In genomic region chr17:6748779-6749464, GRCm38 (mm10) we compare ENCODE assay signal across 11 mouse cellular contexts. TPM values are rescaled to one million over a fixed set of nuclear protein-coding genes. Genes with fewer than 3 reads are reported as not detected.
A peak's percentile ranks its signal among the peaks of the same experiment; 100 is the strongest.
DNase-seq lines count a peak whose midpoint lies in the region; ATAC-seq and TF ChIP-seq lines count a peak whose summit lies in the region.
"Had no signal": no experiment of that assay in that cellular context is flagged by ENCODE, and none has a peak within 500 bp of the region (broad histone marks: within the 10 kb centered on the region; RNA-seq: fewer than 3 reads in every experiment).

No protein-coding gene starts in this region.

- H3K9ac ChIP-seq in hindbrain, embryonic 11.5 days (ENCODE audit: low read depth, low read length): no peak overlapping the region
- H3K9ac ChIP-seq: limb, embryonic 12.5 days had no signal

- no peaks in the 10 kb centered on the region for H3K27me3 ChIP-seq in kidney, adult 2 months (replicated peaks; ENCODE audit: control insufficient read depth, insufficient read depth, low read length)
- no peaks in the 10 kb centered on the region for H3K27me3 ChIP-seq in hindbrain, embryonic 11.5 days (ENCODE audit: control insufficient read depth, insufficient read depth, low read length)
- H3K27me3 ChIP-seq: limb, embryonic 12.5 days had no signal

- peak overlapping the region; percentile 77 for H3K27ac ChIP-seq in kidney, adult 2 months (ENCODE audit: insufficient read depth, low read depth, low read length)
- no peak overlapping the region for H3K27ac ChIP-seq in hindbrain, embryonic 11.5 days (ENCODE audit: low read depth, low read length)
- H3K27ac ChIP-seq: limb, embryonic 12.5 days had no signal

- H3K36me3 ChIP-seq in kidney, adult 2 months (ENCODE audit: control insufficient read depth, insufficient read depth, low read length): peaks cover 13% of the 10 kb centered on the region
- no peaks in the 10 kb centered on the region for H3K36me3 ChIP-seq in hindbrain, embryonic 11.5 days (ENCODE audit: control insufficient read depth, insufficient read depth, low read length)

- no peak overlapping the region for H3K4me3 ChIP-seq in kidney, adult 2 months (ENCODE audit: insufficient read depth, low read depth, low read length)
- H3K4me3 ChIP-seq in hindbrain, embryonic 11.5 days (ENCODE audit: low read depth, low read length): no peak overlapping the region
- H3K4me3 ChIP-seq: limb, embryonic 12.5 days had no signal

- H3K4me1 ChIP-seq in kidney, adult 2 months (ENCODE audit: control insufficient read depth, insufficient read depth, low read length): peaks cover 47% of the 10 kb centered on the region
- H3K4me1 ChIP-seq in hindbrain, embryonic 11.5 days (replicated peaks; ENCODE audit: control insufficient read depth, insufficient read depth, low read length): peaks cover 13% of the 10 kb centered on the region

- 34% methylated on average over 17 of the region's 17 CpGs for WGBS in kidney, adult 2 months
- WGBS in hindbrain, embryonic 11.5 days: 89% methylated on average over 17 of the region's 17 CpGs

- no peak for TF ChIP-seq CTCF in kidney, adult 2 months (conservative IDR thresholded peaks at IDR 0.05; ENCODE audit: insufficient read depth, insufficient read length, low read depth, low read length)

- H3K9me3 ChIP-seq in hindbrain, embryonic 11.5 days (ENCODE audit: control insufficient read depth, low read length): no peaks in the 10 kb centered on the region
- H3K9me3 ChIP-seq: limb, embryonic 12.5 days had no signal

- no peak overlapping the region for H3K4me2 ChIP-seq in hindbrain, embryonic 11.5 days (replicated peaks; ENCODE audit: low read depth, low read length)
- H3K4me2 ChIP-seq: limb, embryonic 12.5 days had no signal

- no peak for ATAC-seq in hindbrain, embryonic 11.5 days (ENCODE audit: low FRiP score)
- ATAC-seq: activated CD4-positive, CD25-positive, alpha-beta regulatory T cell, adult 4 months had no signal

- peak; percentile 53 for DNase-seq in kidney, adult 2 months
- no peak for DNase-seq in kidney, adult 11 months
- peak; percentile 64 for DNase-seq in NIH3T3 (ENCODE audit: low read depth)
- peak; percentile 48 to 53 for DNase-seq in heart, adult 9 months (ENCODE audit: low spot score in 2 of 2)
- DNase-seq in lung, postnatal 25 days (ENCODE audit: low spot score): peak; percentile 55
- no peak for DNase-seq in spleen, adult 12 weeks (ENCODE audit: low spot score)
- DNase-seq in thymus, postnatal 36 days: no peak
- no peak for DNase-seq in hindbrain, embryonic 11.5 days (ENCODE audit: low spot score)
- DNase-seq: cerebellum, postnatal 14 days had no signal

- TF ChIP-seq POLR2A in kidney, adult 2 months (IDR thresholded peaks at IDR 0.05; ENCODE audit: low read depth, low read length): no peak

RNA-seq across cellular contexts. Expression of gene Ezr, which starts 33.7 kb away (rescaled TPM):
- polyA plus RNA-seq in kidney, adult 2 months (2012; rRNA removed): 129 and 152 TPM in 2 replicates
- polyA plus RNA-seq in hindbrain, embryonic 11.5 days (2014; fragmentation: Nextera tagmentation; extraction: Ambion mirVana): 73.8 and 91.1 TPM in 2 replicates

Comparison
In these comparisons a context has a peak if more than half of its experiments do, and no peak if none do; other contexts are left out.
1. DNase-seq: peak in kidney, adult 2 months (single experiment), NIH3T3 (single experiment), heart, adult 9 months (2 of 2) and lung, postnatal 25 days (single experiment); none in kidney, adult 11 months (single experiment), spleen, adult 12 weeks (single experiment), thymus, postnatal 36 days (0 of 2) and hindbrain, embryonic 11.5 days (single experiment).